In genomic region chr12:119470260-119470659, GRCm38 (mm10) we compare ENCODE assay signal across 9 mouse cellular contexts.
DNase-seq lines count a peak whose midpoint lies in the region; ATAC-seq and TF ChIP-seq lines count a peak whose summit lies in the region.
"Had no signal": no experiment of that assay in that cellular context is flagged by ENCODE, and none has a peak within 500 bp of the region (broad histone marks: within the 10 kb centered on the region; RNA-seq: fewer than 3 reads in every experiment).

No protein-coding gene starts in this region.

- H3K9me3 ChIP-seq in forebrain, embryonic 12.5 days: no peaks in the 10 kb centered on the region
- no peaks in the 10 kb centered on the region for H3K9me3 ChIP-seq in forebrain, embryonic 16.5 days (ENCODE audit: control insufficient read depth, low read length)
- H3K9me3 ChIP-seq in kidney, embryonic 14.5 days (ENCODE audit: control insufficient read depth, low read length): no peaks in the 10 kb centered on the region
- H3K9me3 ChIP-seq in hindbrain, embryonic 14.5 days (ENCODE audit: control insufficient read depth, low read length): no peaks in the 10 kb centered on the region
- H3K9me3 ChIP-seq: embryonic facial prominence, embryonic 15.5 days had no signal

- no peak overlapping the region for H3K27ac ChIP-seq in forebrain, embryonic 12.5 days
- no peak overlapping the region for H3K27ac ChIP-seq in forebrain, embryonic 16.5 days (ENCODE audit: low read length)
- H3K27ac ChIP-seq in kidney, embryonic 14.5 days (ENCODE audit: low read depth, low read length): no peak overlapping the region
- no peak overlapping the region for H3K27ac ChIP-seq in hindbrain, embryonic 14.5 days
- H3K27ac ChIP-seq: embryonic facial prominence, embryonic 15.5 days had no signal

- H3K4me2 ChIP-seq in forebrain, embryonic 12.5 days: no peak overlapping the region
- no peak overlapping the region for H3K4me2 ChIP-seq in forebrain, embryonic 16.5 days (ENCODE audit: low read length)
- H3K4me2 ChIP-seq in kidney, embryonic 14.5 days (replicated peaks; ENCODE audit: low read depth, low read length): no peak overlapping the region
- H3K4me2 ChIP-seq in hindbrain, embryonic 14.5 days (replicated peaks): no peak overlapping the region
- H3K4me2 ChIP-seq: embryonic facial prominence, embryonic 15.5 days had no signal

- H3K4me1 ChIP-seq in forebrain, embryonic 12.5 days: no peaks in the 10 kb centered on the region
- no peaks in the 10 kb centered on the region for H3K4me1 ChIP-seq in forebrain, embryonic 16.5 days (replicated peaks; ENCODE audit: control insufficient read depth, insufficient read depth, low read length)
- no peaks in the 10 kb centered on the region for H3K4me1 ChIP-seq in kidney, embryonic 14.5 days (ENCODE audit: control insufficient read depth, insufficient read depth, low read length)
- H3K4me1 ChIP-seq in hindbrain, embryonic 14.5 days (replicated peaks; ENCODE audit: control insufficient read depth, insufficient read depth, low read length): no peaks in the 10 kb centered on the region
- H3K4me1 ChIP-seq: embryonic facial prominence, embryonic 15.5 days had no signal

- TF ChIP-seq CTCF in brain, embryonic 14.5 days (IDR thresholded peaks at IDR 0.05; ENCODE audit: borderline replicate concordance, extremely low read depth, insufficient read depth, insufficient read length): peak; percentile 25; the same call in 1 of the 2 replicates

- no peak overlapping the region for H3K9ac ChIP-seq in forebrain, embryonic 12.5 days
- H3K9ac ChIP-seq in forebrain, embryonic 16.5 days (replicated peaks; ENCODE audit: low read depth, low read length): no peak overlapping the region
- no peak overlapping the region for H3K9ac ChIP-seq in kidney, embryonic 14.5 days (ENCODE audit: low read depth, low read length)
- H3K9ac ChIP-seq in hindbrain, embryonic 14.5 days: no peak overlapping the region
- H3K9ac ChIP-seq: embryonic facial prominence, embryonic 15.5 days had no signal

- no peaks in the 10 kb centered on the region for H3K27me3 ChIP-seq in forebrain, embryonic 12.5 days
- H3K27me3 ChIP-seq in forebrain, embryonic 16.5 days (replicated peaks; ENCODE audit: control insufficient read depth, insufficient read depth, low read length): no peaks in the 10 kb centered on the region
- H3K27me3 ChIP-seq in kidney, embryonic 14.5 days (ENCODE audit: control insufficient read depth, insufficient read depth, low read length): no peaks in the 10 kb centered on the region
- no peaks in the 10 kb centered on the region for H3K27me3 ChIP-seq in hindbrain, embryonic 14.5 days (ENCODE audit: control insufficient read depth, insufficient read depth, low read length)
- H3K27me3 ChIP-seq: embryonic facial prominence, embryonic 15.5 days had no signal

- H3K36me3 ChIP-seq in forebrain, embryonic 12.5 days (replicated peaks): no peaks in the 10 kb centered on the region
- H3K36me3 ChIP-seq in forebrain, embryonic 16.5 days (ENCODE audit: control insufficient read depth, insufficient read depth): no peaks in the 10 kb centered on the region
- no peaks in the 10 kb centered on the region for H3K36me3 ChIP-seq in kidney, embryonic 14.5 days (ENCODE audit: control insufficient read depth, insufficient read depth, low read length)
- no peaks in the 10 kb centered on the region for H3K36me3 ChIP-seq in hindbrain, embryonic 14.5 days (replicated peaks; ENCODE audit: control insufficient read depth, insufficient read depth)
- H3K36me3 ChIP-seq: embryonic facial prominence, embryonic 15.5 days had no signal

- peak; percentile 60; the same call in 1 of the 2 replicates for ATAC-seq in forebrain, embryonic 12.5 days (ENCODE audit: low FRiP score)
- ATAC-seq in forebrain, embryonic 16.5 days: no peak
- peak; percentile 68; the same call in 1 of the 2 replicates for ATAC-seq in kidney, embryonic 14.5 days (ENCODE audit: low FRiP score, low TSS enrichment)
- no peak for ATAC-seq in hindbrain, embryonic 14.5 days (ENCODE audit: low FRiP score)

- TF ChIP-seq POLR2A in brain, embryonic 14.5 days (IDR thresholded peaks at IDR 0.05; ENCODE audit: borderline replicate concordance, extremely low read depth, insufficient read depth, insufficient read length, poor library complexity, severe bottlenecking): no peak

- DNase-seq in 3134 (ENCODE audit: extremely low read depth, insufficient read length, low spot score): peak; percentile 40
- peak; percentile 54 for DNase-seq in brain, embryonic 14.5 days (ENCODE audit: low read depth)
- no peak for DNase-seq in cerebellum, adult 9-11 months
- DNase-seq in cerebellum, adult 18-20 months: no peak
- no peak for DNase-seq in hindbrain, embryonic 14.5 days (ENCODE audit: low spot score)

- no peak overlapping the region for H3K4me3 ChIP-seq in forebrain, embryonic 12.5 days (replicated peaks)
- no peak overlapping the region for H3K4me3 ChIP-seq in forebrain, embryonic 16.5 days (replicated peaks; ENCODE audit: low read length)
- H3K4me3 ChIP-seq in kidney, embryonic 14.5 days (ENCODE audit: low read length): no peak overlapping the region
- H3K4me3 ChIP-seq in hindbrain, embryonic 14.5 days (replicated peaks; ENCODE audit: low read length): no peak overlapping the region
- H3K4me3 ChIP-seq: embryonic facial prominence, embryonic 15.5 days had no signal

Comparison
In these comparisons a context has a peak if more than half of its experiments do, and no peak if none do; other contexts are left out.
1. ATAC-seq: peak in forebrain, embryonic 12.5 days (single experiment) and kidney, embryonic 14.5 days (single experiment); none in forebrain, embryonic 16.5 days (single experiment) and hindbrain, embryonic 14.5 days (single experiment).
2. DNase-seq: peak in 3134 (single experiment) and brain, embryonic 14.5 days (single experiment); none in cerebellum, adult 9-11 months (single experiment), cerebellum, adult 18-20 months (0 of 2) and hindbrain, embryonic 14.5 days (single experiment).